Mouse (Mus musculus) hindbrain, embryonic 13.5 days (tissue): ENCODE data around the gene Wipf2. TPM values are rescaled to one million over a fixed set of nuclear protein-coding genes. Genes with fewer than 3 reads are reported as not detected.

Experiments used
- ATAC-seq: fragments of 200-750 bp; cut with Nextera tagmentation; 2 replicates; pipeline ENCODE4 v1.8.0; 2017; ENCODE audit warnings: moderate TSS enrichment; ENCODE audit not compliant: low FRiP score
- H3K27ac ChIP-seq: fragments of 300-500 bp; sonication (generic); 2 replicates; pipeline ENCODE4 v1.5.1; 2015; ENCODE audit warnings: inconsistent platforms, mild to moderate bottlenecking, moderate library complexity
- H3K27me3 ChIP-seq: fragments of 300-500 bp; sonication (generic); 2 replicates; pipeline ENCODE4 v1.6.1; 2015; ENCODE audit warnings: mild to moderate bottlenecking, inconsistent platforms
- H3K36me3 ChIP-seq: fragments of 300-500 bp; sonication (generic); 2 replicates; pipeline ENCODE4 v1.6.1; 2015; ENCODE audit warnings: mild to moderate bottlenecking, inconsistent platforms
- H3K4me1 ChIP-seq: fragments of 300-500 bp; sonication (generic); replicated peaks from 2 replicates; pipeline ENCODE4 v1.6.1; 2015; ENCODE audit warnings: inconsistent platforms
- H3K4me2 ChIP-seq: fragments of 300-500 bp; sonication (generic); 2 replicates; pipeline ENCODE4 v1.6.1; 2015; ENCODE audit warnings: inconsistent platforms, mild to moderate bottlenecking, moderate library complexity
- H3K4me3 ChIP-seq: fragments of 300-500 bp; sonication (generic); 2 replicates; pipeline ENCODE4 v1.5.1; 2015; ENCODE audit warnings: mild to moderate bottlenecking, inconsistent platforms
- H3K9ac ChIP-seq: fragments of 300-500 bp; sonication (generic); 2 replicates; pipeline ENCODE4 v1.6.1; 2015; ENCODE audit warnings: mild to moderate bottlenecking, inconsistent platforms
- H3K9me3 ChIP-seq: fragments of 300-500 bp; sonication (generic); 2 replicates; pipeline ENCODE4 v1.6.1; 2016; ENCODE audit warnings: inconsistent platforms
- WGBS: fragments of 180-500 bp; shearing (Covaris S2); methylation state at CpG from one replicate; pipeline ENCODE4 v1.1.7; 2015; 5-methylcytosine and 5-hydroxymethylcytosine counted together
- polyA plus RNA-seq: library from polyadenylated mRNA; unstranded; fragments of >200 nt; fragmentation: Nextera tagmentation; extraction: Ambion mirVana; gene quantifications from 2 replicates; pipeline ENCODE4 v1.2.1, GENCODE M21; 2015

Wipf2 gene
- polyA plus RNA-seq, 1 experiment from 2014 or later: 5.0 TPM

DNA sequence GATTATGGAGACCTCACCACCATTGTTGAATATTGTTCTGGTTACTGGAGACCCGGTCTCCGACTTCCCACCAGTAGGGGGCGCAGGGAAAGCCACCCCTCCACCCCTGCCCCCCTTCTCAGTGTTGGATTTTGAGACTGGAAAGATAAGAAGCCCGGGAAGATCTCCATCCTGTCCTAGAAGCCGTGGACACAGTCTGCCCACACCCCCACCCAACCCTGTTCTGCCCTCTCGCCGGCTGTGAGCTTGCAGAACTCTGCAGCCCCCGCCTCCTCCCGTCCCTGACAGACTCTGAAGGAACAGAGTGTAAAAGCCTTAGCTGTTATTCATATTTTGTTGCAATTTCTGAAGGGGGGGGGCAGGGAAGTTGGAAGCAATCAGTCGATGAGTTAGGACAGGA lies 90.9 kb downstream of the Wipf2 start:
- ATAC-seq: peak; percentile 22
- H3K4me1 ChIP-seq: peaks cover 68% of the 10 kb centered on the region
- H3K36me3 ChIP-seq: peaks cover 15% of the 10 kb centered on the region
- H3K4me2 ChIP-seq: peak overlapping the region; percentile 33
- H3K27ac ChIP-seq: peak overlapping the region; percentile 82
- 4% methylated on average over 10 of the region's 10 CpGs for WGBS
- H3K9me3 ChIP-seq: no peaks in the 10 kb centered on the region
- H3K27me3 ChIP-seq: no peaks in the 10 kb centered on the region
- H3K4me3 ChIP-seq: no peak overlapping the region
- peak overlapping the region; percentile 55 for H3K9ac ChIP-seq

Other genes with a start within 250 kb of the Wipf2 start
- 0.82 and 1.2 TPM in 2 replicates for gene Gm12355, start 238.0 kb upstream of the Wipf2 start, polyA plus RNA-seq
- gene Gsdma3, start 237.3 kb upstream of the Wipf2 start, polyA plus RNA-seq: not detected in 2 replicates
- 0.17 TPM in 1 of 2 replicates, not detected in the other for gene Gsdma2, start 216.9 kb upstream of the Wipf2 start, polyA plus RNA-seq
- 0.05 TPM in 1 of 2 replicates, not detected in the other for gene Gsdma, start 199.3 kb upstream of the Wipf2 start, polyA plus RNA-seq
- 176 and 182 TPM in 2 replicates for gene Psmd3, start 181.1 kb upstream of the Wipf2 start, polyA plus RNA-seq
- gene Csf3, start 162.4 kb upstream of the Wipf2 start, polyA plus RNA-seq: not detected in 2 replicates
- gene Med24, start 134.2 kb upstream of the Wipf2 start, polyA plus RNA-seq: 72.4 and 75.2 TPM in 2 replicates
- 117 and 122 TPM in 2 replicates for gene Thra, start 123.0 kb upstream of the Wipf2 start, polyA plus RNA-seq
- gene Nr1d1, start 88.3 kb upstream of the Wipf2 start, polyA plus RNA-seq: 1.9 and 2.4 TPM in 2 replicates
- gene Msl1, start 68.1 kb upstream of the Wipf2 start, polyA plus RNA-seq: 31.5 and 33.0 TPM in 2 replicates
- gene Casc3, start 58.7 kb upstream of the Wipf2 start, polyA plus RNA-seq: 48.7 and 50.2 TPM in 2 replicates
- 6.2 and 7.0 TPM in 2 replicates for gene Rapgefl1, start 26.9 kb upstream of the Wipf2 start, polyA plus RNA-seq
- gene Cdc6, start 44.2 kb downstream of the Wipf2 start, polyA plus RNA-seq: 5.9 and 6.0 TPM in 2 replicates
- gene Rara, start 64.2 kb downstream of the Wipf2 start, polyA plus RNA-seq: 17.1 and 20.3 TPM in 2 replicates
- gene Gjd3, start 119.4 kb downstream of the Wipf2 start, polyA plus RNA-seq: 1.5 and 1.6 TPM in 2 replicates
- 55.7 and 62.2 TPM in 2 replicates for gene Top2a, start 160.6 kb downstream of the Wipf2 start, polyA plus RNA-seq
- 194 and 196 TPM in 2 replicates for gene Igfbp4, start 177.6 kb downstream of the Wipf2 start, polyA plus RNA-seq
- 0.17 and 0.19 TPM in 2 replicates for gene Tns4, start 225.7 kb downstream of the Wipf2 start, polyA plus RNA-seq